Mouse (Mus musculus): ENCODE results near the gene C1qtnf5. TPM values are rescaled to one million over a fixed set of nuclear protein-coding genes. Genes with fewer than 3 reads are reported as not detected.

C1qtnf5 gene
- polyA plus RNA-seq, 1 experiment from 2014 or later = 8.7 TPM

GRCm38 (mm10) chr9:44082266-44082665 is 24.8 kb upstream of the C1qtnf5 start:
- ATAC-seq (ENCODE audit: low FRiP score, low read depth) = no peak
- no peaks in the 10 kb centered on the region for H3K9me3 ChIP-seq
- peaks cover 28% of the 10 kb centered on the region for H3K27me3 ChIP-seq
- H3K36me3 ChIP-seq = no peaks in the 10 kb centered on the region
- peaks cover 41% of the 10 kb centered on the region for H3K4me1 ChIP-seq (replicated peaks)
- no peak overlapping the region for H3K9ac ChIP-seq
- H3K4me2 ChIP-seq = no peak overlapping the region
- H3K4me3 ChIP-seq = no peak overlapping the region
- WGBS = 84% methylated on average over 5 of the region's 5 CpGs
- no peak overlapping the region for H3K27ac ChIP-seq (replicated peaks)

DNA sequence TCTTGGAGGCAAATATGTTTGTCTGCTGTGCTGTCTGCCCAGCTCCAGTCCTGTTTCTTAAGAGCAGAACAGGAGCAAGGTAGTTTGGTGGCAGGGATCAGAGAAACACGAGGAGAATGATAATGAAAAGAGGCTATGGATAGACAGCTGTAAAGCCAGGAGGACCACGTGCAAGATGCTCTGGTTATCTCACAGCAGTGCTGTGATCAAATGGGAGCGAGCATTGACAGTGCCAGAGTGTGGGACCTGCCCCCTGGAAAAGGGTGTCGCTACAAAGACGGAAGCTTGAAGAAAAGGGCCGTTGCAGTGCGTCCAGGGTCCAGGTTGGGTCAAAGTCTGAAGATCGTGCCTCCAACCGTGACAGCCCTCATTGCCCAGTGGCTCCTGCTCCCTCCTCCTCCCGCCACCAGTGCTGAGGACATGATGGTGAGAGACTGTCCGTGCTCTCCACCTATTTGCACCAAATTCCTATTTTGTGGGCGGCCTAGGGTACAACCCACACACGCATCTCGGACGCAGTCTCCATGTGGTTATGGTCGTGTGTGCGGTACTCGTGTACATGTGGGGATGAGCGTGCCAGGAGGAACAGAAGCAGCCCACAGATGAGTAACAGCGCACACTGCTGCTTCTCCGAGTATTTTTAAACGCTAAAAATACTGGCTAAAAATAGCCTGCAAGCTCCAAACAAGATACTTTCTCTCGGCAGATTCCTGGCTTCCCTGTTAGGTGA is 23.5 kb upstream of the C1qtnf5 start:
- H3K27ac ChIP-seq (replicated peaks) = no peak overlapping the region
- H3K9me3 ChIP-seq = no peaks in the 10 kb centered on the region
- peaks cover 46% of the 10 kb centered on the region for H3K4me1 ChIP-seq (replicated peaks)
- no peak for ATAC-seq (ENCODE audit: low FRiP score, low read depth)
- no peaks in the 10 kb centered on the region for H3K36me3 ChIP-seq
- H3K9ac ChIP-seq = no peak overlapping the region
- WGBS = 12% methylated on average over 23 of the region's 23 CpGs
- peak overlapping the region; percentile 98 for H3K4me2 ChIP-seq
- H3K27me3 ChIP-seq = peaks cover 30% of the 10 kb centered on the region
- H3K4me3 ChIP-seq = peak overlapping the region; percentile 53

- Histone ChIP-seq H3K27me3 (peaks cover 30% of the 10 kb centered on the region), H3K9me3 (no peaks in the 10 kb centered on the region), H3K9ac (peak overlapping the region; percentile 49), H3K27ac (replicated peaks) (no peak overlapping the region), H3K4me1 (replicated peaks) (peaks cover 40% of the 10 kb centered on the region), H3K36me3 (no peaks in the 10 kb centered on the region), H3K4me2 (peak overlapping the region; percentile 98), H3K4me3 (peak overlapping the region; percentile 53)
- 3% methylated on average over 14 of the region's 14 CpGs for WGBS
- no peak for ATAC-seq (ENCODE audit: low FRiP score, low read depth)
These were observed 22.8 kb upstream of the C1qtnf5 start for GRCm38 (mm10) chr9:44084236-44084635.

DNA sequence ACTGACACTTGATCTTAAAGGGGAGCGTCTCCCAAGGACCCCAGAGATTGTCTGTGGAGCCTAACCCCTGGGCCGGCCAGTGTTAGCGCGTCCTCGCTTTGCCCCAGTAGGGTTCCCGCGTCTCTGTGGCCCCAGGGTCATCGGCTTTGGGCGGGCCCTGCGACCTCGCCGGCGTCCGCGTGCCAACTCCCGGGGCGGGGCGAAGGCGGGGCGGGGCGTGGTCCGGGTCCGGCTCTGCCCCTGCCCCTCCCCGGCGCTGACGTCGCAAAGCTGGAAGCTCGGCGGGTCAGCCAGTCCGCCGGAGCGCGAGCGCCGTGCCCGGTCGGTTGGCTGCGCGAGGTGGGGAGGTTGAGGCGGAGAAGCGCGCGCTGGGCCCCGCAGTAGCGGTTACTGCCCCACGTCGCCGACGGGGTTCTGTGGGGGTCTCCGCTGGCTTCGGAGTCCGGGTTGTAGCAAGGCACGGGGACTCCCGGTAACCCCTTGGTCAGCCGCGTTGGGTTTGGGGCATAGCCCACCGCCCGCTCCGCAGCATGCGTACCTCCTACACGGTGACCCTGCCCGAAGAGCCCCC is 22.3 kb upstream of the C1qtnf5 start:
- Histone ChIP-seq H3K27me3 (peaks cover 30% of the 10 kb centered on the region), H3K27ac (replicated peaks) (no peak overlapping the region), H3K4me2 (peak overlapping the region; percentile 98), H3K4me3 (peak overlapping the region; percentile 53), H3K9ac (peak overlapping the region; percentile 49), H3K9me3 (no peaks in the 10 kb centered on the region), H3K4me1 (replicated peaks) (peaks cover 40% of the 10 kb centered on the region), H3K36me3 (no peaks in the 10 kb centered on the region)
- peak; percentile 45 for ATAC-seq (ENCODE audit: low FRiP score, low read depth)
- WGBS = under 1% methylated on average over 54 of the region's 62 CpGs

DNA sequence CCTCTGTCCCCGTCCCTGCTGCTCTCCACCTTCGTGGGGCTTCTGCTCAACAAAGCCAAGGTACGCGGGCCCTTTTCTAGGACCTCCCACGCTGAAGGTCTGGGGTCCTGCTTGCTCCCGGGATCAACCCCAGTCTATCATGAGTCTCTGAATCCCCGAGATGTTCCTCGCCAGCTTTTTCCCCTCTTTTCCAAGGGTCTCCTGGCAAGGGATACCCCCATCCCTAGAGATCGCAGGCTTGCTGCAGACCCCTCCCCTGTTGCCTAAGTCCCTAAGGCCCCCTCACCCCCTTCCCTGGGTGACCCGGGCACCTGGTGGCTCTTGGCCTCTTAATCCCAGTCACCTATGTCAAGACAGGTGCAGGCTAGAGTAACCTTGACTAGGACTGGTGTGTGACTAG is 21.8 kb upstream of the C1qtnf5 start:
- Histone ChIP-seq H3K36me3 (no peaks in the 10 kb centered on the region), H3K9ac (peak overlapping the region; percentile 49), H3K4me2 (peak overlapping the region; percentile 98), H3K4me3 (peak overlapping the region; percentile 53), H3K9me3 (no peaks in the 10 kb centered on the region), H3K4me1 (replicated peaks) (peaks cover 40% of the 10 kb centered on the region), H3K27me3 (peaks cover 30% of the 10 kb centered on the region), H3K27ac (replicated peaks) (no peak overlapping the region)
- 4% methylated on average over 10 of the region's 10 CpGs for WGBS
- peak; percentile 16; the same call in 1 of the 2 replicates for ATAC-seq (ENCODE audit: low FRiP score, low read depth)

DNA sequence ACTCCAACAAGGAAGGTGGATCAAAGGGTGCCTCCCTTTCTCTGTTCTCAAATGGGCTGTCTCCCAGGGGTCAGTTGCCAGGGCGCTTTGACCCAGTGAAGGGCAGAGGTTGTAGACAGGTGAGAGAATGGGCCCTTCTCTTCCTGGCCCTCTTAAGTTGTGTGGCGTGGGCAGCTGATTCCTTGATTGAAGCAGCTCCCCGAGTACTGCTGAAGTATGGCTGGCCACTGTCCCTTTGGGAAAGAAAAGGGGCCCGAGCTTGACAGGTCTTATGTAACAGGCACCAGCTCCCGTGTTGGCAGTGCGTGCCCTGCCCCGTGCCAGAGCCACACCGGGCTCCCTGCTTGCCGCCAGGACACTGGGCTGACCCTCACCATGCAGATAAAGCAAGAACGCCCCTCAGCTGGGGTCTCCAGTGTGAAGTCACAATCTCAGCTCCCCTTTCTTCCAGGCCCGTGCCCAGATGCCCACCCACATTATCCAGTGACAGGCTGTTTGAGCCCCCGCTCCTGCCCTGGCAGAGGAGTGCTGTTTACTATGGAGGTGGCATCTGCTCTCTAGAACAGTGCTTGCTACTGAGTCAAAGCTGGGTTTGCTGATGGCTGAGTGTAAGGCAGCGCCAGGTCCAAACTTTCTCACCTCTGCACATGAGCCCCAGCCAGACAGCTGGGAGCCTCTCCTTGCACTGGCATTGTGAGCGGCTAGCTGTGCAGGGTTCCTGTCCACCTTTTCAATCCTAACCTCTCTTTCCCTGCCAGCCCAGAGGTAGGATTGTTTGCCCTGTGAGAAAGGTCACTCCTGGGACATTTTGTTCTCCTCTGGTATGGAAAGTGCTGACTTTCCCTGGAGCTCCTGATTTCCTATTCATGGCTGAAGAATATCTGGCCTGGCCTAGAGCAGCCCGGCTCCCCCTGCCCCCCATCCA is 21.0 kb upstream of the C1qtnf5 start:
- H3K4me3 ChIP-seq = peak overlapping the region; percentile 53; the same call in 1 of the 2 replicates
- H3K9ac ChIP-seq = no peak overlapping the region
- no peaks in the 10 kb centered on the region for H3K9me3 ChIP-seq
- peak overlapping the region; percentile 98 for H3K4me2 ChIP-seq
- 0 out of 2 replicates have a peak, but pooled peaks have one; percentile 15 for ATAC-seq (ENCODE audit: low FRiP score, low read depth)
- no peaks in the 10 kb centered on the region for H3K36me3 ChIP-seq
- peaks cover 30% of the 10 kb centered on the region for H3K27me3 ChIP-seq
- H3K27ac ChIP-seq (replicated peaks) = no peak overlapping the region
- 61% methylated on average over 15 of the region's 15 CpGs for WGBS
- peaks cover 37% of the 10 kb centered on the region for H3K4me1 ChIP-seq (replicated peaks)

DNA sequence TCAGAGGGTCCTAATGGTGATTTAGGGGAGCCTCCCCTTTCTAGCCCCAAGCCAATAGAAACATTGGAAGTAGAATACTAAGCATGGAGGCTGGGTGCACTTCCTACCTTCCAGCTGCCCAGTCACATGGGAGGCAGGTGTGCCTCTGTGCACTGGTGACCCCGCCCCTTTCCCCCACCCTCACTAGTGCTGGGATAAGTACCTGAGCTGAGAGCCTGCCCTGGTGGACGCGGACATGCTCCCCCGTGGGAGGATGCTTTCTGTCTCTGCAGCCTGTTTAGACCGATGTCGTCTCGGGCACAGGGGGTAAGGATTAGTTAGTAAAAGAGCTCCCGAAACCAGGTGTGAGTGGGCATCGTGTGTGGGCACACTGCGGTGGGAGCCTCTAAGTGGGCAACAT is 20.1 kb upstream of the C1qtnf5 start:
- H3K4me3 ChIP-seq = no peak overlapping the region
- peaks cover 34% of the 10 kb centered on the region for H3K4me1 ChIP-seq (replicated peaks)
- no peaks in the 10 kb centered on the region for H3K36me3 ChIP-seq
- H3K9ac ChIP-seq = no peak overlapping the region
- WGBS = 55% methylated on average over 10 of the region's 10 CpGs
- no peaks in the 10 kb centered on the region for H3K9me3 ChIP-seq
- ATAC-seq (ENCODE audit: low FRiP score, low read depth) = no peak
- H3K27me3 ChIP-seq = peaks cover 30% of the 10 kb centered on the region
- no peak overlapping the region for H3K4me2 ChIP-seq
- H3K27ac ChIP-seq (replicated peaks) = no peak overlapping the region

- peaks cover 22% of the 10 kb centered on the region for H3K27me3 ChIP-seq
- no peak overlapping the region for H3K9ac ChIP-seq
- WGBS = 18% methylated on average over 15 of the region's 15 CpGs
- no peak for ATAC-seq (ENCODE audit: low FRiP score, low read depth)
- H3K4me2 ChIP-seq = no peak overlapping the region
- H3K27ac ChIP-seq (replicated peaks) = no peak overlapping the region
- peaks cover 34% of the 10 kb centered on the region for H3K4me1 ChIP-seq (replicated peaks)
- H3K4me3 ChIP-seq = no peak overlapping the region
- H3K9me3 ChIP-seq = no peaks in the 10 kb centered on the region
- no peaks in the 10 kb centered on the region for H3K36me3 ChIP-seq
These were observed 19.1 kb upstream of the C1qtnf5 start for GRCm38 (mm10) chr9:44087761-44088455.

DNA sequence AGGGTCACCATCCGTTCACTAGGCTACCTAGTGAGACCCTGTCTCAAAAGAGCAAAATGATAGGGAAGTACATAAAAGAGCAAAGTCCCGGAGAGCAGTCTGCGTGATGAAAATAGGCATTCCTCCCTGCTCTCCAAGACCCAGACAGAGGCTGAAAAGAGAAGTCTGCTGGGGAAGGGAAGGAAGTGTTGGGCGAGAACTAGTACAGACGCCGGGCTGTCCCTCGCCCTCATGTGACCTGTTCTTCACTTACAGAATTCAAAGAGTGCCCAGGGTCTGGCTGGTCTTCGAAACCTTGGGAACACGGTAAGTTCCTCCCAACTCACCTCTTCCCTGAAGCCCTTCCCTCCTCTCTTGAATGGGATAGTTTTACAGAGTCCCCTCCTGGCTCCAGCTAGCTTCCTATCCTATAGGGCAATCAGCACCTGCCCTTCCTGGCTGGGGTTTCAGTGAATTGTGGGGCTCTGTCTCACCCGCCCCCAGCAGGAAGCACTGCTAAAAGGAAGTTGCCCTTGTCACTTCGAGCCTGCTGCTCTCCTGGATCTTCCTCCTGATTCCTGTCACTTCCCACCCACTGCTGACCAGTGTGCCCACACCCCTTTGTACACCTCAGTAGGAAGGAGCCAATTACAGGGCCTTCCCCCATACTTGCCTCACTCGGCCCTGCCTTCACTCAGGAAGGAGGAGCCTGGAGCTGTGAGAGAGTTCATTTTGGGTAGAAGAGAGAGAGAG is 18.0 kb upstream of the C1qtnf5 start:
- H3K27me3 ChIP-seq = peaks cover 15% of the 10 kb centered on the region
- no peak overlapping the region for H3K9ac ChIP-seq
- H3K9me3 ChIP-seq = no peaks in the 10 kb centered on the region
- no peaks in the 10 kb centered on the region for H3K36me3 ChIP-seq
- no peak overlapping the region for H3K4me2 ChIP-seq
- no peak overlapping the region for H3K4me3 ChIP-seq
- H3K4me1 ChIP-seq (replicated peaks) = peaks cover 30% of the 10 kb centered on the region
- ATAC-seq (ENCODE audit: low FRiP score, low read depth) = no peak
- 68% methylated on average over 12 of the region's 12 CpGs for WGBS
- no peak overlapping the region for H3K27ac ChIP-seq (replicated peaks)

GRCm38 (mm10) chr9:44093612-44094503 is 13.2 kb upstream of the C1qtnf5 start:
- H3K27ac ChIP-seq (replicated peaks) = no peak overlapping the region
- no peaks in the 10 kb centered on the region for H3K9me3 ChIP-seq
- WGBS = 31% methylated on average over 24 of the region's 24 CpGs
- no peaks in the 10 kb centered on the region for H3K27me3 ChIP-seq
- H3K4me2 ChIP-seq = peak overlapping the region; percentile 58
- 0 out of 2 replicates have a peak overlapping the region, but pooled peaks have one; percentile 14 for H3K9ac ChIP-seq
- no peak for ATAC-seq (ENCODE audit: low FRiP score, low read depth)
- H3K36me3 ChIP-seq = no peaks in the 10 kb centered on the region
- H3K4me1 ChIP-seq (replicated peaks) = peaks cover 13% of the 10 kb centered on the region
- peak overlapping the region; percentile 29 for H3K4me3 ChIP-seq
